Mouse (Mus musculus): ENCODE data around the gene Gm4881.

DNA sequence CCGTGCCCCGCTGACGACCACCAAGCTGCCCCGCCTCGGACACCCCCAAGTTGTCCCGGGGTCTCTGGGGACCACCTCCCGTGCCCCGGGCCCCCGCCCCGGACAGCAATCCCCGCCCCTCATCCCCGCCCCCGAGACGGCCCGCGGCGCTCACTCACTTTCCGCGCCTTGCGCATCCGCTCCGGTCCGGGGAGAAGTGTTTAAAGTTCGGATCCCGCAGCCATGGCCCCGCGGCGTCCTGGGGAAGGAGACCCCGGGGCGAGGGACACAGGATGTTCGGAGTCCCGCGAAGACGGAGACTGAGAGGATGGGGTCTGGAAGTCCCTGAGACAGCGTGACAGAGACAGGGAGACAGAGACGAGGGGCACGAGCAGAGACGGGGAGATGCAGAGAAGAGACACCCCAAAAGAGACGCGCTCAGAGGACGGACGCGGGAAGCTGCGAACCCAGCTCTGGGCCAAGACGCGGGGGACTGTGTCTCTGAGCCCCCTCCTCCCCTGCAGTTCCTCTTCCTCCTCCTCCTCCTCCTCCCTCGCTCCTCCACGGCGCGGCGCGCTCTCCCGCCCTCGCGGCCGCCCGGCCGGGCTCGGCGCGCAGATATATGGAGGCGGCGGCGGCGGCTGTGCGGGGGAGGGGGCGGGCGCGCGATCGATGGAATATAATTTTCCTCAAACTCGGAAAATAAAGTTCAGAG is at the start of gene Gm4881:
- no peak for TF ChIP-seq CTCF (IDR thresholded peaks at IDR 0.05; ENCODE audit: borderline replicate concordance, insufficient read depth, low read depth, low read length)
- no peak for TF ChIP-seq POLR2A (IDR thresholded peaks at IDR 0.05; ENCODE audit: borderline replicate concordance, insufficient read depth, low read length)
